Mouse (Mus musculus): Measurements from ENCODE around the gene Crtc1. TPM values are rescaled to one million over a fixed set of nuclear protein-coding genes. Genes with fewer than 3 reads are reported as not detected.

Gene Crtc1
- polyA plus RNA-seq, 1 experiment from 2014 or later: 23.9 TPM

DNA sequence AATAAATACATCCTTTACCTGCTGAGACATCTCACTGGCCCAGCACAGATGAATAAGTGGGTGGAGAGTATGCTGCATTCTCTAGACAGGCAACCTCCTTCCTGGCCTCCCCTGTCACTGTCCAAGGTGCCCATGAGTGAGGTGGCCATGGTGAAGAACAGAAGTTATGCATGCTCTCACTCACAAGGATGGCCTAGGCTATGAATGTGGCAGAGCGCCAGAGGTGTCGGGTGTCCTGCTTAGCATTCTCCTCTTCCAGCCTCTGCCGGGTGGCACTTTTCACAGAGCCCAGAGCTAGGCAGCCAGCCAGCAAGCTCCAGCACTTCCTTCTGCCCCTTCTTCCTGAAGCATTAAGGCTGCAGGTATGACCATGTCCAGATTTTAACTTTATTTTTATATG, 80.0 kb downstream of the Crtc1 start:
- no peaks in the 10 kb centered on the region for H3K36me3 ChIP-seq (ENCODE audit: control insufficient read depth, insufficient read depth, low read length)
- H3K27me3 ChIP-seq (replicated peaks; ENCODE audit: control insufficient read depth, insufficient read depth, low read length): no peaks in the 10 kb centered on the region
- H3K9ac ChIP-seq (ENCODE audit: low read length): no peak overlapping the region
- ATAC-seq (no peak), DNase-seq (ENCODE audit: low spot score) (no peak)
- H3K4me2 ChIP-seq (ENCODE audit: low read length): no peak overlapping the region
- H3K9me3 ChIP-seq (replicated peaks; ENCODE audit: control insufficient read depth, low read length): no peaks in the 10 kb centered on the region
- 29% methylated on average over 3 of the region's 3 CpGs for WGBS
- no peaks in the 10 kb centered on the region for H3K4me1 ChIP-seq (ENCODE audit: control insufficient read depth, insufficient read depth, low read length)
- H3K4me3 ChIP-seq (ENCODE audit: low read depth, low read length): no peak overlapping the region
- no peak overlapping the region for H3K27ac ChIP-seq (ENCODE audit: low read depth, low read length)

DNA sequence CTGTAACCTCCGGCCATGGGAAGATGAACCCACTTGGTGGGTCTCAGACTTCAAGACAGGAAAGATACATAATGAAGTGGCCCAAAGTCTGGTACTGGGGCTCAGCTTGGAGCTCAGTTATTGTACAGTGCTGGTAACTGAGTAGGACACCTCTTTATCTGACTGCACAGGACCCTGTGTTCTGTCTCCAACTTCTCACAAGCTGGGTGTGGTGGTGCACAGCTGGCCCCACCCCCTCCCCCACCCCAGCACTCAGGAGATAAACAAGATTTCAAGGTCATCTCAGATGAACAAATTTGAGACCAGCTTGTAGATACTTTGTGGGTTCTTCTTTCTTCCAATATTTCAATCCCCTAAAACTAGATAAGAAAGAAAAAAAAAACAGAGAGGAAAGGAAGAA, 83.3 kb downstream of the Crtc1 start:
- Histone ChIP-seq H3K36me3 (ENCODE audit: control insufficient read depth, insufficient read depth, low read length) (no peaks in the 10 kb centered on the region), H3K27ac (ENCODE audit: low read depth, low read length) (no peak overlapping the region), H3K4me3 (ENCODE audit: low read depth, low read length) (no peak overlapping the region), H3K4me1 (ENCODE audit: control insufficient read depth, insufficient read depth, low read length) (peaks cover 16% of the 10 kb centered on the region), H3K9ac (ENCODE audit: low read length) (no peak overlapping the region), H3K9me3 (replicated peaks; ENCODE audit: control insufficient read depth, low read length) (no peaks in the 10 kb centered on the region), H3K27me3 (replicated peaks; ENCODE audit: control insufficient read depth, insufficient read depth, low read length) (no peaks in the 10 kb centered on the region), H3K4me2 (ENCODE audit: low read length) (no peak overlapping the region)
- ATAC-seq (no peak), DNase-seq (ENCODE audit: low spot score) (no peak)
- 88% methylated on average over 1 of the region's 1 CpGs for WGBS

DNA sequence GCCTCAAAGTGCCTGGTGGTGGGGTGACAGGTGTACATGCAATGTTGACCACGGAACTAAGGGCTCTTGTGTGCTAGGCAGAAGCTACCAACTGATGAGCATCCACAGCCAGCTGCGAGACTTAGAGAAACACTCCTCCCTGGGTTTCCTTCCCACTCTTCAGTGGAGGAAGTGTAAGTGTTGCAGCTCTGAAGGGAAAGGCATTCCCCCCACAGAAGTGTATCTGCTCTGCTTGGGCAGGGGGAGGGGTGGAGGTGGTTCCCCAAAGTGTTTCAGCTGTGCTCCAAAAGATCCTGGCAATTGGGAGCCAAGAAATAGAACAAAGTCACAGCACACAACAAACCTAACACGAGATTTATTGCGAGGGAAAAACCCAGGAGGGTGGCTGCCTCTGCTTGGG, 85.4 kb downstream of the Crtc1 start:
- peak overlapping the region; percentile 76 for H3K27ac ChIP-seq (ENCODE audit: low read depth, low read length)
- H3K4me1 ChIP-seq (ENCODE audit: control insufficient read depth, insufficient read depth, low read length): peaks cover 25% of the 10 kb centered on the region
- H3K27me3 ChIP-seq (replicated peaks; ENCODE audit: control insufficient read depth, insufficient read depth, low read length): no peaks in the 10 kb centered on the region
- ATAC-seq (no peak), DNase-seq (ENCODE audit: low spot score) (no peak)
- 65% methylated on average over 4 of the region's 4 CpGs for WGBS
- peak overlapping the region; percentile 100 for H3K4me3 ChIP-seq (ENCODE audit: low read depth, low read length)
- no peaks in the 10 kb centered on the region for H3K9me3 ChIP-seq (replicated peaks; ENCODE audit: control insufficient read depth, low read length)
- peak overlapping the region; percentile 72 for H3K4me2 ChIP-seq (ENCODE audit: low read length)
- H3K9ac ChIP-seq (ENCODE audit: low read length): peak overlapping the region; percentile 62
- peaks cover 14% of the 10 kb centered on the region for H3K36me3 ChIP-seq (ENCODE audit: control insufficient read depth, insufficient read depth, low read length)

DNA sequence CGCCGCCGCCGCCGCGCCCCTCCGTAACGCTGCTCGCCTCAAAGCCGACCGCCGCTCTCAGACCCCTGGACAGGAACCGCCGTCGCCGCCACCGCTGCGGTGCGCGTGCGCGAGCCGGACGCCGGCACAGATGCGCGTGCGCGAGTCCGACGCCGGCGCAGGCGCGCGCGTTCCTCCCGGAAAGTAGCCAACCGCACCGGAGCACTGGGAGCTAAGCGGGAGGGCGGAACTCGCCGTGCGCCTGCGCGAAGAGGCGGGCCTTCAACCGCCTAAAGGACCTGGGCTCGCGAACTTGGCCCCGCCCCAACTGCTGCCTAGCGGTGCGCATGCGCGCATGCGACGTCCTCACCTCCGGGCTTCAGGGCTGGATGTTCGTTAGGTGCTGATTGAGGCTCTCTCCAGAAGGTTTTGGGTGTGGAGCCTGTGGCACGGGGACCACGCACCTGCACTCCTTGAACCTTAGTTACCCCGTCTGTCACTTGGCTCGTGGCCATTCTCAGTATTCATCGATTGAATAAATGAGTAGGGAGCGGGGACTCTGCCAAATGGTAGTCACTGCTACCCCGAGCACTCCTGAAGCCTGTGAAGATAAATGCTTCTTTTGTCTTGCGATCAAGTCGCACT, 86.1 kb downstream of the Crtc1 start, which contains the start of gene Upf1:
Gene Upf1 (minus strand): TSS at position 85 of the 624 bp plus-strand sequence.
- Histone ChIP-seq H3K36me3 (ENCODE audit: control insufficient read depth, insufficient read depth, low read length) (peaks cover 21% of the 10 kb centered on the region), H3K27me3 (replicated peaks; ENCODE audit: control insufficient read depth, insufficient read depth, low read length) (no peaks in the 10 kb centered on the region), H3K27ac (ENCODE audit: low read depth, low read length) (peak within 1 kb of the TSS; percentile 82), H3K4me2 (ENCODE audit: low read length) (peak within 1 kb of the TSS; percentile 99), H3K4me3 (ENCODE audit: low read depth, low read length) (peak within 1 kb of the TSS; percentile 100), H3K9ac (ENCODE audit: low read length) (peak within 1 kb of the TSS; percentile 97), H3K9me3 (replicated peaks; ENCODE audit: control insufficient read depth, low read length) (no peaks in the 10 kb centered on the region), H3K4me1 (ENCODE audit: control insufficient read depth, insufficient read depth, low read length) (peaks cover 25% of the 10 kb centered on the region)
- under 1% methylated on average over 51 of the region's 69 CpGs for WGBS
- ATAC-seq (peak; percentile 91), DNase-seq (ENCODE audit: low spot score) (peak; percentile 99)

DNA sequence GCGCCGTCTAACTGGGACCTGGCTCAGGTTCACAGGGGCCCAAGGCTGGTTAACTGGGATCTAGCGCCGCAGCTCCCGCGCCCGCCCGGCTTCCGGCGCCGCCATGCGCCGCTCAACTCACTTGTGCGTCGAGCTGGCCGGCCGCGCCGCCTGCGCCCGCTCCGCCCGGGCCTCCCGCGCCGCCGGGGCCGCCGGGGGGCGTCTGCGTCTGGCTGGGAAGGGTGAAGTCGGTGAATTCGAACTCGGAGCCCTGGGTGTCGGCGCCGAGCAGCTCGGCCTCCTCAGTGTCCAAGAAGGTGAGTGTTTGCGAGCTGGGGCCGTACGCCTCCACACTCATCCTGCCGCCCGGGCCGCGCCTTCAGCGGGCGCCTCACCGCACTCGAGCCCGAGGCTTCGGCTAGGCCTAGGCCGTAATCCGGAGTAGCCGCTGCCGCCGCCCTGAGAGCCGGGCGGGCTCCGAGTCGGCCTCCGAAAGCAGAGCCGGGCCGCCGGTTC, 86.7 kb downstream of the Crtc1 start:
- Histone ChIP-seq H3K4me1 (ENCODE audit: control insufficient read depth, insufficient read depth, low read length) (peaks cover 25% of the 10 kb centered on the region), H3K27me3 (replicated peaks; ENCODE audit: control insufficient read depth, insufficient read depth, low read length) (no peaks in the 10 kb centered on the region), H3K4me3 (ENCODE audit: low read depth, low read length) (peak overlapping the region; percentile 100), H3K9me3 (replicated peaks; ENCODE audit: control insufficient read depth, low read length) (no peaks in the 10 kb centered on the region), H3K9ac (ENCODE audit: low read length) (peak overlapping the region; percentile 97), H3K36me3 (ENCODE audit: control insufficient read depth, insufficient read depth, low read length) (peaks cover 21% of the 10 kb centered on the region), H3K27ac (ENCODE audit: low read depth, low read length) (peak overlapping the region; percentile 82), H3K4me2 (ENCODE audit: low read length) (peak overlapping the region; percentile 99)
- no peak for DNase-seq (ENCODE audit: low spot score)
- WGBS: 0% methylated on average over 61 of the region's 64 CpGs
- ATAC-seq: peak; percentile 60

DNA sequence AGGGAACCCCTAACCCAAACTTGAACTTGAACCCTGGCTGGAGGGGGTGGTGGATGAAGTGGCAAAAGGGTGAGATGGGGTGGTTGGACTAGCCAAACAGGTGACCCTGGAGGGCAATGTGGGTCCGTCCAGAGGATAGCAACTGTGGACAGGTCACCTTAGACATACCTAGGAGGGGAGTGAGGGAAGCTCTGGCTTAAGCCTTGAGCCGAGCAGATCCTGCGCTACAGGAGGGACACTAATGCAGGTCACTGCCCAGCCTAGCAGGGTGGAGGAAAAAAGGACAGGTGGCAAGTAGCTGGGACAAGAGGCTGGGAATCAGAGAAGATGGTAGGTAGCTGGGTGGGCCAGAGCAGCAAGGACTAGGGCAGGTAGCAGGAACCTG, 87.4 kb downstream of the Crtc1 start:
- peaks cover 25% of the 10 kb centered on the region for H3K4me1 ChIP-seq (ENCODE audit: control insufficient read depth, insufficient read depth, low read length)

DNA sequence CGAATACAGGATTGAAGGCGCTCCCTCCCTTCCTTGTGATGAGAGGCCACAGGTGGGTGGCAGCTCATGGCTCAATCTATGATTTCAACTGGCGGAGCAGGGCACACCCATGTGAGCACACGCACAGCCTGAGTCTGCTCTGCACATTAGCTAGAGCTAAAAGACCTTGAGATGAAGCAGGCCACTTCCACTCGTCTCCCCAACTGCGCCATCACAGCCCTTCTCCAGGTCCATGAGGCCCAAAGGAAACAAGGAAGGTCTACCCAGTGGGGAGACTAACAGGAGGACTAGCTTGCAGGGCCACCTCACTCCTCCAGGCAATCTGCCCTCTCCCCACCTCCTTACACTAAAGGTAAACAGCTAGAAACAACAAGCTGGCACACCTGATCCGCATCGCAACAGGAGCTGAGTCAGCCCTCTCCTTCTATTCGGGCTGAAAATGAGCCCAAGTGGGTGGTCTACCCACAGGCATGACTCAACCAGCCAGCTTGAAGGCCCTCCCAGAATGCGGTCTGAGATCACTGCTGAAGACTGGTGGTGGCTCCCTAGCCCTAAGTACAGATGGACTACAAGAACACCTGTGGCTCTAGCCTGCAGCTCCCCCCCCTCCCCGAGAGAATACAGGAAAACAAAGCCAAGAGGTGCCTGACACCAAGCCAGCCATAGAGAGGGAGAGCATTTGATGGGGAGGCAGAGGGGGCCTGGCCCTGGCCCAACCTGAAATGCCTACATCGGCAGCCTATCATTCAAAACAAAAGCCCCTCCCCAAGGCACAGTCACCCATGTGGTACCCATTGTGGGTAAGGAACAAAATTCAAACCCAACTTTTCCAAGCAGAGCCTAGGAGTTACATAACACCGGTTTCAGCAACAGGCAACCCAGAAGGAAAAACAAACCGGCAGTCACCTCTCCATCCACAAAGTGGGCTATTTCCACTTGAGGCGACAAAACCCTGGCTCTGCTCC, 88.1 kb downstream of the Crtc1 start:
- peaks cover 25% of the 10 kb centered on the region for H3K4me1 ChIP-seq (ENCODE audit: control insufficient read depth, insufficient read depth, low read length)
- ATAC-seq (no peak), DNase-seq (ENCODE audit: low spot score) (no peak)
- H3K4me2 ChIP-seq (ENCODE audit: low read length): peak overlapping the region; percentile 99
- no peaks in the 10 kb centered on the region for H3K9me3 ChIP-seq (replicated peaks; ENCODE audit: control insufficient read depth, low read length)
- WGBS: 56% methylated on average over 15 of the region's 15 CpGs
- no peaks in the 10 kb centered on the region for H3K27me3 ChIP-seq (replicated peaks; ENCODE audit: control insufficient read depth, insufficient read depth, low read length)
- H3K9ac ChIP-seq (ENCODE audit: low read length): peak overlapping the region; percentile 97
- peaks cover 25% of the 10 kb centered on the region for H3K36me3 ChIP-seq (ENCODE audit: control insufficient read depth, insufficient read depth, low read length)
- peak overlapping the region; percentile 100 for H3K4me3 ChIP-seq (ENCODE audit: low read depth, low read length)
- H3K27ac ChIP-seq (ENCODE audit: low read depth, low read length): no peak overlapping the region

More for the DNA sequence above, 87.4 kb downstream of the Crtc1 start:
- 24% methylated on average over 3 of the region's 3 CpGs for WGBS
- peaks cover 21% of the 10 kb centered on the region for H3K36me3 ChIP-seq (ENCODE audit: control insufficient read depth, insufficient read depth, low read length)
- no peaks in the 10 kb centered on the region for H3K9me3 ChIP-seq (replicated peaks; ENCODE audit: control insufficient read depth, low read length)
- H3K4me3 ChIP-seq (ENCODE audit: low read depth, low read length): peak overlapping the region; percentile 100
- H3K27ac ChIP-seq (ENCODE audit: low read depth, low read length): no peak overlapping the region
- H3K27me3 ChIP-seq (replicated peaks; ENCODE audit: control insufficient read depth, insufficient read depth, low read length): no peaks in the 10 kb centered on the region
- H3K4me2 ChIP-seq (ENCODE audit: low read length): peak overlapping the region; percentile 99
- H3K9ac ChIP-seq (ENCODE audit: low read length): peak overlapping the region; percentile 97
- ATAC-seq (no peak), DNase-seq (ENCODE audit: low spot score) (no peak)

DNA sequence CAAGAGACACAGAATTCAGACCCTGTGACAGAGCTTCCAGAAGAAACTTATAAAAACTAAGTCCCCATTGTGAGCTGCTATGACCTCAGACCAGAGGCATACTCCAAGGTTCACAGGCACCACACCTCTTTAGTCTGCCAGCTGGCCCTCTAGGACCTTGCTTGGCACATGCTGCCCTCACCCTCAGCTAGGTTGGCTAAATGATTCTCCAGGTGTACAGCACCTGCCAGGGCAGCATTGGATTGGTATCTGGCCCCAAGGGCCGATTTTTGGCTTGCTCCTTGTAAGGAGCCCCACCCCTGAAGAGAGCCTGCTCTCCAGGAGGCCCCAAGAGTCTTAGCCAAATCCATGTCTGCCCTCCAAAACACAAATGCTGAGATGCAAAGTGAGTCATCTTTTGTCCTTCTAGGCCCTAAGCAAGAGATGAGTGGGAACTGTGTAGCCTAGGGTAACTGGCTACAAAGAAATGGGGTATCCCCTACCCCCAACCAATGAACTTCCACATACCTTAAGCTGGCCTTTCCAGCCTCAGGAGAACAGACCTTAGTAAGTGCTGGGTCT, 91.4 kb downstream of the Crtc1 start:
- 69% methylated on average over 1 of the region's 1 CpGs for WGBS
- Histone ChIP-seq H3K9ac (ENCODE audit: low read length) (no peak overlapping the region), H3K4me2 (ENCODE audit: low read length) (no peak overlapping the region), H3K4me3 (ENCODE audit: low read depth, low read length) (no peak overlapping the region), H3K9me3 (replicated peaks; ENCODE audit: control insufficient read depth, low read length) (no peaks in the 10 kb centered on the region), H3K4me1 (ENCODE audit: control insufficient read depth, insufficient read depth, low read length) (peaks cover 20% of the 10 kb centered on the region), H3K27ac (ENCODE audit: low read depth, low read length) (no peak overlapping the region), H3K36me3 (ENCODE audit: control insufficient read depth, insufficient read depth, low read length) (peaks cover 40% of the 10 kb centered on the region), H3K27me3 (replicated peaks; ENCODE audit: control insufficient read depth, insufficient read depth, low read length) (no peaks in the 10 kb centered on the region)
- ATAC-seq (no peak), DNase-seq (ENCODE audit: low spot score) (no peak)

Data from forebrain, embryonic 14.5 days (tissue).